Mouse (Mus musculus) bone marrow macrophage, adult 2 months (primary cell): ENCODE results near the gene Hoxd4.

Experiments
- CTCF ChIP-seq: IDR thresholded peaks from 2 replicates; pipeline ENCODE4 v1.5.1; 2012; ENCODE audit warnings: low read depth, mild to moderate bottlenecking, low read length, moderate library complexity
- POLR2A ChIP-seq: IDR thresholded peaks from 2 replicates; pipeline ENCODE4 v1.6.1; 2012; ENCODE audit warnings: mild to moderate bottlenecking, low read depth, low read length, borderline replicate concordance

DNA sequence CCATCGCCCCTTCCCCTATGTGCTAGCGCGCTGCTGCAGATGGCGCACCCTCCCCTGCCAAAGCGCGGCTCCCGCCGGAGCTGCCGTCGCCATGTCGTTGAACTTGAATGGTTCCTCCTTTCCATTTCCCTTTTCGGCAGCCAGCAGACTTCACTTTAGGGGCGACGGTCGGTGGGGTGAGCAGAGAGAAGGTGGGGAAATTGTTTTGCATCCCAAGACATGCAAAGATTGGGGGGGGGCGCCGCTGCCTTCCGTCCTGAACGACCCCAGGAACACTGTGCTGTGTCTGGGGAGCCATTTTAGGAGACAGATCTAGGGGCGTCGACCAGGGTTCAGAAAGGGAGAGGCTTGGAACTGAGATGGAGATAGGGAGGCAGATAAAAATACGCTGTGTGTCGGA lies 31.7 kb upstream of the Hoxd4 start:
- TF ChIP-seq CTCF (no peak), POLR2A (no peak)
